Mouse (Mus musculus) mature B cell (primary cell): ENCODE measurements around the gene Adora1.

Experiments
- in situ Hi-C: fragments of 300-500 bp; cut with MboI; formaldehyde crosslinking; loops from 2 replicates; pipeline ENCODE4 v1.14.3; 2019

Adora1 gene

DNA sequence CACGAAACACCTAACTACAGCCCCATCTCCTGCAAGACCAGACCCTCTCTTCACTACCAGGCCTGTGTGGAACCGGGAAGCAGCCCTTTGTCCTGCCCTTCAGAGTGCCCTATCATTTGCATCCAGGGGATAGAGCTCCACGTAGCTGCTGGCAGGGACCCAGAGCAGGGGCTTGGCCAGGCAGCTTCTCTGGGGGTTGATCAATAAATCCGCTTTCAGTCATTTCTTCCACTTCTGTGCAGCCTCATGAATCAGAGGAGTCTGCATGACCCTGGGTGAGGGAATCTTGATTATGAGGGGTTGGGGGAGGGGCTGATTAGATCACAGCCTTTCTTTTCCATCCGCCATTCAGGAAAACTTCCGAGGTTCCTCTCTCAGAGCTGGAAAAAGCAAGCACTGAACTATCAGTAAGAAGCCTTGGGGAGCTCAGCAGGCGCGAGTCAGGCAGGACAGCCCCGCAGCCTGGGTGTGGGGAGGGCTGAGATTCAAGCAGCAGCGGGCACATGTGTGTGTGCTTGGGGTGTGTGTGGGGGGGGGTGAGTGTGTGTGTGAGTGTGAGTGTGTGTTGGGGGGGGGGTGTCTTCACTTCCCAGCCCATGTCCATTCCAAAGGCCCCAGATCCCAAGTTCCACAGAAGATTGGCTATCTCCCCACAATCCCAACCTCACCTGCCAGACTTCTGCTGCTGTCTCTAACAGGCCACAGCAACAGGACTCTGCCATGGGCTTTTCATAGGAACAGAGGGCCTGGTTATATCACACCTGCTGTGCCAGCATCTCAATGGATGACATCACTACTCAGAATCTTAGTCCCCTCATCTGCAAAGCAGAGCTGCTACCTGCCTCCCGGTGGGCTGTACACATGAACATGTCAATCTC is 19.2 kb downstream of the Adora1 start:
- in situ Hi-C loops: no loop called here

DNA sequence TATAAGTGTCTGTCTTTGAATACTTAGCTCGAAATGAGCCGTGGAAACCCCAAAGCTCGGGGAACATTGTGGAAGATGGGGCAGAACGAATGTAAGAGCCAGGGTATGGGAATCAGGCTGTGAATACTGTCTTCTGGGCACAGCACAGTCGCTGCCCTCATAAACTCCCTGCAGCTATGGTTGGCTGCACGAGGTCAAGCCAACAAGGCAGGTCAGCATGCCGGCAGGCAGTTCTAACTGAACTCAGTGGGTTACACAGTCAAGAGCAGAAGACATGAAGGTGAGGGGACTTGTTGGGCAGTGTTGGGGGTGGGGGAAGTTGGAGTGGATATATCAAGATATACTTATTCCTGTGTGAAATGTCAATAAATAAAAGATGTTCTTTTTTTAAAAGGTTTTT is 20.2 kb downstream of the Adora1 start:
- in situ Hi-C loops: no loop called here

DNA sequence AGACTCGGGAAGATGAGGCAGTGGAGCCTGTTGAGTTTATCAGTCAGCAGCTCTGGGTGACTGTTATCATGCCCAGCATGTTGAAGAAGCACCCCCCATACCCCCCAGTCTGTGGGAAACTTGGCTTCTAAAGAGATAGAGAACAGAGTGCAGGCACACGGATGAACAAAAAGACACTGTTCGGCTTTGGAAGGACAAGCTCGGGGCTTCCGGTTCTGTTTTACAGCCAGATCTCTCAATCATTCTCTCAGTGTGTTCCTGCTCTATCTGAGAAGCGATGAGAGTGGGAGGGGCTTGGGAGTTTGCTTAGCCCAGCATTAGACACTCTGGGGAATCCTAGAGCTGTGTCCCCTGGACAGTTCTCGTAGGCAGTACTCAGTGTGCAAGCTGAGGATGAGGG is 21.8 kb downstream of the Adora1 start:
- in situ Hi-C loops: no loop called here

DNA sequence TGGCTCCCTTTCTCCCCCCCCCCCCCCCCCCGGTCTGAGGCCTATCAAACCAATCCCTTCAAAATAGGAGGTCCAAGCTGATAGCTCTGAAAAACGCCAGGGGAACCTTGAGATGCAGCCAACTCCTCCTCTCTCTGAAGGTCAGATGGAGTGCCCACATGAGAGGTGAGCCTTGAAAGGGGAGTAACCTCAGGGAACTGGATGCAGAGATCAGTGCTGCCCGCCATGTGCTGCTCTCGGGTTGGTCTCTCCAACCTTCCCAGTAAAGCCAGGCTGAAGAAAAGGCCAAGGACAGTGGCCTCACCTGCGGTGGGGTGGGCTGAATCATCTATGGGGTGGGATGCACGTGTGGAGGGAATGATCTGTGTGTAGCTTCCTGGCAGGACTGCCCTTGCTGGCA is 22.9 kb downstream of the Adora1 start:
- in situ Hi-C loops: no loop called here

DNA sequence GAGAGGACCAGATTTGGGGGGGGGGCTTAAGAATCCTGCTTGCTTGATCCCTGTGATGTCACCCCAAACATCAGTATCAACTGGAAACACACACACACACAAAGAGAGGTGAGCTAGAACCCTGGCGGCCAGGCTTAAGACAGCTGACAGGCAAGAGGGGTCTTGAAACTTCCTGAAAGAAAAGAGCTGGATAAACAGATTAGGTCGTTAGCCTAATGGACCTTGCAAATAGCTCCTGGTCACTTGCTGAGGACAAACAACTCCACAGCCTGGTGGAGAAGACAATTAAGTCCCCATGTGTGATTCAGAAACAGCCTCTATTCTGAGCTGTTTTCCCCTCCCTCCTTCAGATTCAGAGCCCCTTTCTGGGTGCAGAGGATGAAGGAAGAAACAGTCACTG is 23.6 kb downstream of the Adora1 start:
- in situ Hi-C loops: no loop called here

DNA sequence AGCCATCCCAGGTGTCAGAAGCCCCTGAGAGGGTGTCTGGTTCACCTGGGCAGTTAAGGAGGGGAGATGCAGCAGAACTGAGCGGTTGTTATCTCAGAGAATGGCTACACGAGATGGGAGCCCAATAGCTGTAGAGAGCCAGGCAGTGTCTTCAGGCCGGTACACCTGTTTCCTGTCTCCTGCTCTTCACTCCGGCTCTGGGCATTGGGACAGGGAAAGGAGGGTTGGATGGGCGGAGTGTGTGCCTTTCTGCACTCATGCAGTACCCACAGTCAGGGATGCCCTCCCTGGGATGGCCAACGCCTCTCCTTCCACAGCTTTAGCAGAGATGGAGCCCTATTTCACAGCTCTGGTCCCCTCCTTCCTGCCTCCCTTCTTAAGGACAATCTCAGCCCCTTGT is 24.2 kb downstream of the Adora1 start:
- in situ Hi-C loops: no loop called here

DNA sequence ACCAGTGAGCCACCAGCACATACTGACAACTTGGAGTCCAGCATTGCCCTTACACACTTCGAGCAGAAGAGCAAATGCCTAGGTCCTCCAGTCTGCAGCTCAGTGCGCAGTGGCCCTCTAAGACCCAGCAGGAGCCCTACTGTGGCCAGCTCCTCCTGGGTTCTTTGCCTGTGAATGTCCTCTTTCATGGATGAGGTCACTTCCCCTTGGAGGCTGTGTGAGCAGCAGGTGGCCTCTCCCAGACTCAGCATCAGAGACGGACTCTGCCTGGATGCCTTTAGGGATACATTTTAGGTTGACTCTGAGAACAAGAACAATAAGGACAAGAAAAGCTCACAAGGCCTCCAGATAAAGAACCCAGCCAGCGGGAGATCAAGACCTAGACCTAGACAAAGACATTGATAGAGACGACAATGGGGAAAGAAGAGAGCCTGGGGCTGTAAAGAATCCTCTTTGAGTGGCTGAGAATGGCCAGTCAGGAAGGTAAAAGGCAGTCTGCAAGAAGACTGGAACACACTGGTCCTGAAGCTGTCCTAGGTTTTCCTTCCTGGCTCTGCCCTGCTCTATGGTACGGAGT is 25.0 kb downstream of the Adora1 start:
- in situ Hi-C loops: no loop called here

DNA sequence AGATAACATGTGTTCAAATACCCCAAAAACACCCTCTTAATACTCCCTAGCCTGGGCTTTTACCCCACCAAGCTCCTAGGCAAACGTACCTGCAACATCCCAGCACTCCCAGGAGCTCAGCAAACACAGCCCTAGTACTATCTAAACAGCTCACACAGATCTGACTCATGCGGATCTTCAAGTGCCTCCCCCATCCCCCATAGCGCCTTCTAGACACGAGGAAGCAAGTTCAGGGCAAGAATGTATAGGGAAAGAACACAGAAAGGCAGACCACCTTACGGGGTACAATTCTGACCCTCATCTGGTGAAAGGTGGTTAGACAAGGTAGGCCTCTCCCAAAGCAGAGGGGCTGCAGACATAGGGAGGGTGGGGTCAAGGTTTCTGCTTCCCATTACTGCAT is 29.1 kb downstream of the Adora1 start:
- in situ Hi-C loops: no loop called here

DNA sequence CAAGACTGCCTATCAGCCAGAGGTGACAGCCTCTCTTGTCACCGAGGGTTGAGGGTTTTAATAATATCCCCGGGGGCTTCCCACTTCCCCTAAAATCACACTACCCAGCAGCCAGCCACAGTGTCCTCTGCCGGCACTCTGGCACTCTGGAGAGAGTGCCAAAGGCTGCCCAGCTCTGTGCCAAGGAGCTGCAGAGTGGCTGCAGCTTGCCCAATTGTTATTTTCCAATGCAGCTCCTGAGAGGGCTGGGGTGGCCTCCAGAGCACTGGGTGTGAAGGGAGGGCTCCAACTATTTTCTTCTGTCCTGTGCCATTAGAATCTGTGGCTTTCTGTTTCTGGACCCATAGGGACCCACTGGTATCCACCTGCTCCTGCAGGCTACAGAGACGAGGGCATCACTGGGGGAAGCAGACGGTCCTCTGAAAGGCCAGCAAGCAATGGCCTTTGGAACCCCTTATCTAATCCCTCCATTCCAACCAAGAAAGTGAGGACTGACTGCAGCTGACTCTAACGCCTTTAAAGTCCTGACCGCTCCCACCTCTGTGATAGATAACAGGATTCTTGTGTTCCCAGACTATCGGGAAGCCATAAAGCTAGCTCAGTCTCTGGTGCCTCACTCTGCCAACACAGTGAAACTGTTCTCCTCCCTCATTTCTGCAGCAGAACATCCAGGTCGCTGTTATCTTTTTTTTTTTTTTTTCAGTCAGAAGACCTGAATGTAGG is 29.8 kb downstream of the Adora1 start:
- in situ Hi-C loops: no loop called here

DNA sequence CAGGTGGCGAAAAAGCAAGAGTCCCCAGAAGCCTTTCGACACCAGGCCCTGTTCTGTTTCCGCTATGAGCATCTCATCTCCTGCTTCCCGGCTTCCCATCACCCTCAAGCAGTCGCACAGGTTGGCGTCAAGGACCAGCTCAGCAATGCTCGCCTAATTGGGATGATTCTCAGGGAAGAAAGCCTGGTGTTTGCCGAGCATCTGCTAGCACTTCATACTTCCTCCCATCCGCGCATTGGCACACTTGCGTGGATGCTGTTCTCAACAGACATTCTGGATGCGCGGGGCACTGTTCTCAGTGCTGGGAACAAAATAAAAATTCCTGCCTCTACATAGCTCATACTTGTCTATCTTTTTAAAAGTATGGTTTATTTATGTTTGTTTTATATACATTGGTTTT is 31.0 kb downstream of the Adora1 start:
- in situ Hi-C loops: no loop called here

DNA sequence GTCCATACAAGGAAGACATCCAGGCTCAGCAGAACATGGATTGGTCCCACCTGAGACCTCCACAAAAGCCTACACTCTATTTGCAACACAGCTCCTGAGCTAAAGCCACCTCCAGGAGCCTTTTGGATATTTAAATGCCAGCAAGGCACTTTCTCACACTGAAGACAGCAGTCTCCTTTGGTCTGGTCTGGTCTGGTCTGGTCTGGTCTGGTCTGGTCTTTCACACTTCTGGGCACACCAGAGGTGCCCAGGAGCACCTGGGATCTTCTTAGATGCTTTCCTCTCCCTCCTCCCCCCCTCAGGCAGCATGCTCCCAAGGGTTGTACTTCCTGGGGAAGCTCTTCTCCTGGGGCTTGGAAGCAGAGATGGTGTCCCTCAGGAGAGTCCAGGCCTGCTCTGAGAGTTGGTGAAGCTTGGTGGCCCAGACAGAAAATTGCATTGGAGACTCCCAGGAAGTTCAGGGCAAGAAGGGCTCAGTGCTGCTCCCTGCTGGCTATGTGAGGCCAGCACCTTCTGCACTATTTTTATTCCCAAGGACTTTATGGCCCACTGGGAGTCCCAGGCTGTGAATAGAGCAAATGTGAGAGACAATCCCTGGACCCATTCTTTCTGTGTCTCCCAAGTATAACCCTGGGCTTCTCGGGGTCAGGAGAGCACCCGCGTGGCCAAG is 33.3 kb downstream of the Adora1 start:
- in situ Hi-C loops: no loop called here

DNA sequence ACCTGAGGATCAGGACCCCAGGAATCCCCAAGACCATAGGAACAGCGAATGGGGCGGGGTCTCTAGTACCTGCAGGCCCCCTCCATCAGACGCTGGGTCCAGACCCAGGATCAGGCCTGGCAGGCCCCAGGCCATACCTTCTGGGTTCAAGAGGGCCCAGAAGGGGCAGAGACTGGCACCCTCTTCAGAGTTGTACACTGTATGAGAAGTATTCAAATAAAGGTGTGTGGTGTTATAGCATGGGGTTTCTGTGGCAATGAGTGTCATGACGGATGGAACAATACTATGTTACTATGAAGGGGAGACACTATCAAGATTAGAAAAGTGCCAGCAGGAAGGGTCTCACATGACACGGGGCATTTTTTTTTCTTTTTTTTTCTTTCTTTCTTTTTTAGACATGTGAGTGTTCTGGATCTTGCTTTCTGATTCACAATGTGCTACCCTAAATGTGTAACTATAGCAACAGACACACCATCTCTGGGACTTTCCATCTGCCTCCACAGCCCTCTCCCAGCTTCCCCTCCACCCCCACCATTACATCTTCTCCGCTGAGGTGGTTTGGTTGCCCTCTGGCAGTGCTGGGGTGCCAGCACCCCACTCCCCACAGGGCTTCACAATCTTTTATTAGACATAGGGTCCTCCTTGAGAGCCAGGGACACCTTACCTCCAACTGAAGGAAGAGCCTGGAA is 34.1 kb downstream of the Adora1 start:
- in situ Hi-C loops: no loop called here

DNA sequence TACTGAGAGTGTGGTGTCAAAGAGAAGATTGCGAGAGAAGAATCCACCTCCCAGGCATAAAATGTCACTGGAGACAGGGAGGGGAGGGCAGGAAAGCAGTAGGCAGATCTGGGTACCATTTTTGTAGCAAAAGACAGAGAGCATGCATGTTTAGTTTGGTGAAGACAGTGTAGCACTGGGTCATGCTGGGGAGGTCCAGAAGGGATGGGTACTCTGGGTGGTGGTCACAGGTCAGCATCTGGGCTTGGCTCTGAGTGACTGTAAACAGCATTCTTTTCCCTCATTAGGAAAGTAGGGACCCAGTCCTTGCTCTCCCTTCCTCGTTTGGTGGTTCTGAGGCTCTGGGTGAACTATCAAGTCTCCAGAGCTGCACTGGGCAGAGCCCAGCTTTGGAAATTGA is 34.8 kb downstream of the Adora1 start:
- in situ Hi-C loops: no loop called here

DNA sequence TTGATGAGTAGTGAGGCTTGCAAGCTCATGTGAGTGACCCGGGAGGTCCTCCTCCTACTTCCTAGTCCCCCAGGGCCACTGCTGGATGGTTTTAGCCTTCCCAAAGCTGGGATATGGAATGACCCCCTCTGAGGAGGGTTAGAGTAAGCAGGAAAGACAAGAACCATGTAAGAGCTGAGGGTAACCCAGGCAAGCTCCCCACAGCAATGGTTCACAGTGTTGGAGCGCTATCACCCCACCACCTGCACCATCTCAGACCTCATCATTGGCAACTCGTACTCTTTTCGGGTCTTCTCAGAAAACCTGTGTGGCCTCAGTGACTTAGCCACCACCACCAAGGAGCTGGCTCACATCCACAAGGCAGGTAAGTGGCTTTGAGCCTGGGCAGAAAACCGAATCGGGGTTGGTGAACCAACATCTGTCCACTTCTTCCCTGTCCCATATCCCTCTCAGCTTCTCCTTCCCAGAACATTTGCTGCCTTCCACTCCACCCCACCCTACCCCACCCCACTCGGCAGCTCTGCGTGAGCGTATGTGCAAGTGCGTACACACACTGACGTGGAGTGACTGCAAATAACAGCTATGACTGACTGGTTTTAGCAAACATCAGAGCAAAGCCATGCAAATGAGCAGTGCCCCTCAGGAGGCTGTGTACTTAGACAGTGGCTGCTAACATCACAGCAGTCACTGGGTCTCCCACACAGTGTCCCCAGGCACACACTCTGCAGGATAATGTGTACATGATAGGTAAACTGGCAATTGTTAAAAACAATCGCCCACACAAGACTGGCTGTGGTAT is 36.8 kb downstream of the Adora1 start:
- in situ Hi-C loops: no loop called here

DNA sequence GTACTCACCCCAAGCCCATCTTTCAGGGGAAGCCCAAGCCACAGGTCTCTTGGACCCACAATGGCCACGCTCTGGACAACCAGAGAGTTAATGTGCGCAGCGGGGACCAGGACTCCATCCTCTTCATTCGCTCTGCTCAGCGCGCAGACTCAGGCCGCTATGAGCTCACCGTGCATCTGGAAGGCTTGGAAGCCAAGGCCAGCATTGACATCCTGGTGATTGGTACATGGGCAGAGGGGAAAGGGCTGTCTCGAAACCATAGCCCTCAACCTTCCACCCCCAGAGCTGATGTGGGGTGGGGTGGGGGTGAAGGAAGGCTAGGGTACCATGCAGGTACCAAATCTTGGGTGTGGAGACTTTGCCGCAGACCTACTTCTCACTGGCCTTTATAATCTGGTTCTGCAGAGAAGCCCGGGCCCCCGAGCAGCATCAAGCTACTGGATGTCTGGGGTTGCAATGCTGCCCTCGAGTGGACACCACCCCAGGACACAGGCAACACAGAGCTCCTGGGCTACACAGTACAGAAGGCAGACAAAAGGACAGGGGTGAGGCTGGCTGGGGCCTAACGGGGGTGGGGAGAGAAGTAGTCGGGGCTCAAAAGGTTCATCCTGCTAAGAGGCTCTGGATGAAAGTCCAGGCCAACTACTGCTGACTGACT is 37.8 kb downstream of the Adora1 start:
- in situ Hi-C loops: no loop called here

DNA sequence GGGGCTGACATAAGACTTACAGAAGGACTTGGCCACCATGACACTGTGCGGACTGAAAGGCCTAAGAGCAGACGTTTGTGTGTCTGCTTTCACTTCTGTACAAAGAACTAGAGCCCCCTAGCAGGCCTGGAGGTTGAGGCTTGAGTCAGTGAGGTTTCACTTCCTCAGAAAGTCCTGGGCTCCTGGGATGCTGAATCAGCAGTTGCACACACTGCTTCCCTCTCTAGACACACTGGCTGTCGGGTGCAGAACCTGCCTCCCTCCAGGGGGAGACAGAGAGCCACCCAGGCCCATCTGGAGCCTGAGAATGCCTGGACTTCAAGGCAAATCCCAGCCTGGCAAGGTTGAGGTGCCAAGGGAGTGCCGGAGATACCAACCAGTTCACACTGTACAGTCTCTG is 38.8 kb downstream of the Adora1 start:
- in situ Hi-C loops: no loop called here

DNA sequence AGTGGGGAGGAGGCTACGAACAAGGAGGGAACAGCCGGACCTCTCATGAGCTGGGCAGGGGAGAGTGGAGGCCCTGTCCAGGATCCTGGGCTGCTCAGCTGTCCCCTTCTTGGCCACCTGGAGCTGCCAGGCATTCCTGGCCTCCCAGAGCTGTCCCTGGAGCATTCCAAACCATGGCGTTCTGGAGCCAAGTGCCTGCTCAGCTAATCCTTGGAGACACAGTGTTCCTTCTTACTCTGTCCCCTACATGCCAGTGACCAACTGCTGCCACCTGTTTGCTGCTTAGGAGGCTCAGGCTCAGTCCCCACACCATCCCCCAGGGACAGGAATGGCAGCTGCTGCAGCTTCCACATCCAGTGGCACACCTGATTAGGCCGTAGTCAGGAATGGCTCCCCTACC is 39.3 kb downstream of the Adora1 start:
- in situ Hi-C loops: no loop called here

DNA sequence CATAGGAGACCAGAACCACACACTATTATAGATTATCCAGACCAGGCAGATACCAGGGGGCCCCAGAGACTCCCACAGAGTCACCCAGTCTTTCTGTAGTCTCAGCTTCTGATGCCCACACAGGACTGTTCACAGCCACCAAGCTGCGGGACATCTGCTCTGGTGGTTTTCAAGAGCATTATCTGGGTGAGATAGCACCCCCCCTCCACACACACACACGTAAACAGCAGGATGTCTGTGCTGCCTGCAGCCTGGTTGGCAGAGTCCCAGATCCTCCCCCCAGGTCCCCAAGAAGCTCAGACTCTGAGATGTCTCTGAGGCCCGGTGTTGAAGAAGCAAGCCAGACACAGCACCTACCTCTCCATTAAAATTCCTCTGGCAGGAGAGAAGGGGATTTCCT is 39.7 kb downstream of the Adora1 start:
- in situ Hi-C loops: no loop called here

DNA sequence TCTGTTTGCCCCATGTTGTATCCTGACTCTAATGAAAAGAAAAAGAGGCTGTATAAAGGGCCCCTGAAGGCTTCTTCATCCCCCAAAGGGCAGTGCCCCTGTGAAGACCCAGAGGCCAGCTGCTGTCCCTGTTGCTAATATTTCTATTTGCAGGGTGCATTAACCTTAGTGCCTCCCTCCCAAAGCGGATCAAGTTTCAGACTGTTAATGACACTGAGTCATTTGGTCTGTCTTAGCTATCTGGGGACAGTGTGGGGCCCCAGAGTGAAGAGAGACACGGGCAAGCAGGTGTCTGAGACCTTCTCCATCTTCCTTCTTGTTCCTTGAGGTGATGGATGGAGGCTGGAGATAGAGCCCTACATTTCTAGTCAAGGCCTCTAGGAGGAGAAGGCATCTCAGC is 40.1 kb downstream of the Adora1 start:
- in situ Hi-C loops: no loop called here

DNA sequence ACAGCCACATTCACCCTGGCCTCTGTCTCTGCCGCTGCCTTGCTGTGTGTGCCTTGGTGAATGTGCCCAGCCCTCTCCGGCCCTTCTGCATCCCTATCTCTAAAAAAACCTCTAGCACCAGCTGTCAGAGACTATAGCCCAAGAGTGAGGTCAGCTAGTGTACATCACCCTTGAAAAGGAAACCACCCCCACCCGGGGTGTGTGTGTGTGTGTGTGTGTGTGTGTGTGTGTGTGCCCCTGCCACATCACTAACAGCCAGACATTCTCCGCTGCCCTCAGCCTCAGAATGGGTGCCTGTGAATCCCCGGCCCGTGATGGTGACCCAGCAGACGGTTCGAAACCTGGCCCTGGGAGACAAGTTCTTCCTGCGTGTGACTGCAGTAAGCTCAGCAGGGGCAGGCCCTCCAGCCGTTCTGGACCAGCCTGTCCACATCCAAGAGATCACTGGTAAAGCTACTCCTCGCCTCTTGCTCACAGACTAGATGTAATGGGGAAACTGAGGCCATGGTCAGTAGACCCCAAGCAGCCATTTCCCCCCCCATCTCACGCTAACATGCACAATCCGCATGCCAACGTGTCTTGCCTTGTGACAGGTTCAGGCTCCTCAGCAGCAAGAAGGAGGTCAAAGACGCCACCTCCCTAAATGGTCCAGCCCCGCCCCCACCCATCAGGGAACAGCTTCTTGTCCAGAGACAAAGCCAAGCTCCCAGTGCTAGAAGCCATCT is 40.8 kb downstream of the Adora1 start:
- in situ Hi-C loops: no loop called here
